Mouse (Mus musculus) bone marrow, adult 2 months (tissue): Measurements from ENCODE around the gene Nova2.

Source experiments
- CTCF ChIP-seq: fragments of 200-500 bp; IDR thresholded peaks from 2 replicates; pipeline ENCODE4 v1.5.1; 2011; ENCODE audit warnings: low read length, control low read depth; ENCODE audit not compliant: control insufficient read depth, insufficient read depth
- POLR2A ChIP-seq: fragments of 200-500 bp; IDR thresholded peaks from 2 replicates; pipeline ENCODE4 v1.6.1; 2011; ENCODE audit warnings: low read depth, mild to moderate bottlenecking, control low read depth, low read length, borderline replicate concordance; ENCODE audit not compliant: control insufficient read depth

GRCm38 (mm10) chr7:18988780-18989179 is 63.1 kb downstream of the Nova2 start:
- TF ChIP-seq POLR2A: no peak
- no peak for TF ChIP-seq CTCF
